In the genomic region with DNA sequence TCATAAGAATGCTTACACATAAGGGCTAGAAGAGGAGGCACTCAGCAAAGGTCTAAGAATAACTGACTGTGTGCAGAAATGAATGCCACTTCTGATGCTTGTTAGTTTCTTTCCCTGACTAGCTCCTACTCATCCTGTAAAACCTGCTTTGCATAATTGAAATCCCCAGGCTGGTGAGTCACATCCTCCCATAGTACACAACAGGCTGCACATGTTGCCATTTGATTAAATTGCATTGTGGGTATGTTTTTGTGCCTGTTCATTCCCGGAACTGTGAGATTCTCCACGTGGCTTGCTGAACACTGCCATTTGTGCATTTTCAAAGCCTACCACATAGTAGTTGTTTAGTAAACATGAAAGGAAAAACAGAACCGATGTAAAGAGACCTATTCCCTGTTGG, we compare ENCODE assay signal across 16 mouse cellular contexts.
DNase-seq lines count a peak whose midpoint lies in the region; ATAC-seq and TF ChIP-seq lines count a peak whose summit lies in the region.
"Had no signal": no experiment of that assay in that cellular context is flagged by ENCODE, and none has a peak within 500 bp of the region (broad histone marks: within the 10 kb centered on the region; RNA-seq: fewer than 3 reads in every experiment).

No protein-coding gene starts in this region.

- H3K36me3 ChIP-seq in forebrain, postnatal 0 days (ENCODE audit: insufficient read depth), result no peaks in the 10 kb centered on the region
- no peaks in the 10 kb centered on the region for H3K36me3 ChIP-seq in forebrain, embryonic 14.5 days (ENCODE audit: control insufficient read depth, insufficient read depth, low read length)
- H3K36me3 ChIP-seq: neural tube, embryonic 15.5 days had no signal

- H3K27ac ChIP-seq in forebrain, postnatal 0 days (ENCODE audit: low read depth, low read length), result no peak overlapping the region
- no peak overlapping the region for H3K27ac ChIP-seq in forebrain, embryonic 14.5 days (ENCODE audit: low read depth, low read length)
- H3K27ac ChIP-seq: layer of hippocampus, adult 2 months; neural tube, embryonic 15.5 days had no signal

- peak; percentile 32; the same call in 1 of the 2 replicates for ATAC-seq in forebrain, postnatal 0 days
- no peak for ATAC-seq in forebrain, embryonic 14.5 days
- no peak for ATAC-seq in cerebellum, adult (ENCODE audit: insufficient number of reproducible peaks, low FRiP score, low TSS enrichment)
- ATAC-seq: hindbrain, embryonic 16.5 days had no signal

- no peak overlapping the region for H3K4me3 ChIP-seq in forebrain, postnatal 0 days (ENCODE audit: low read depth, low read length)
- H3K4me3 ChIP-seq in forebrain, embryonic 14.5 days (ENCODE audit: low read depth, low read length), result no peak overlapping the region
- H3K4me3 ChIP-seq: layer of hippocampus, adult 2 months; neural tube, embryonic 15.5 days had no signal

- H3K4me1 ChIP-seq in forebrain, postnatal 0 days (ENCODE audit: insufficient read depth), result no peaks in the 10 kb centered on the region
- H3K4me1 ChIP-seq in forebrain, embryonic 14.5 days (ENCODE audit: control insufficient read depth, insufficient read depth, low read length), result no peaks in the 10 kb centered on the region
- H3K4me1 ChIP-seq: neural tube, embryonic 15.5 days had no signal

- no peak overlapping the region for H3K4me2 ChIP-seq in forebrain, postnatal 0 days (ENCODE audit: low read depth)
- H3K4me2 ChIP-seq in forebrain, embryonic 14.5 days (ENCODE audit: low read length), result no peak overlapping the region
- H3K4me2 ChIP-seq: lung, embryonic 14.5 days; neural tube, embryonic 15.5 days had no signal

- intact Hi-C loops in gastrocnemius, postnatal 36 days (cut with DNase I), result no loop called here

- H3K9me3 ChIP-seq in forebrain, postnatal 0 days (ENCODE audit: low read length), result no peaks in the 10 kb centered on the region
- no peaks in the 10 kb centered on the region for H3K9me3 ChIP-seq in forebrain, embryonic 14.5 days (replicated peaks; ENCODE audit: control insufficient read depth, low read length)
- H3K9me3 ChIP-seq: neural tube, embryonic 15.5 days had no signal

- no peak for TF ChIP-seq CTCF in forebrain, postnatal 0 days (IDR thresholded peaks at IDR 0.05; ENCODE audit: low read depth)

- no peaks in the 10 kb centered on the region for H3K27me3 ChIP-seq in forebrain, postnatal 0 days (ENCODE audit: insufficient read depth, low read length)
- no peaks in the 10 kb centered on the region for H3K27me3 ChIP-seq in forebrain, embryonic 14.5 days (replicated peaks; ENCODE audit: control insufficient read depth, insufficient read depth, low read length)
- H3K27me3 ChIP-seq: neural tube, embryonic 15.5 days had no signal

- H3K9ac ChIP-seq in forebrain, postnatal 0 days, result no peak overlapping the region
- no peak overlapping the region for H3K9ac ChIP-seq in forebrain, embryonic 14.5 days (ENCODE audit: low read length)
- H3K9ac ChIP-seq: lung, embryonic 14.5 days; neural tube, embryonic 15.5 days had no signal

- DNase-seq in forebrain, postnatal 0 days, result no peak
- no peak for DNase-seq in forebrain, embryonic 14.5 days (ENCODE audit: low spot score)
- peak; percentile 54 for DNase-seq in right cerebral cortex, adult 18-20 months
- DNase-seq in right cerebral cortex, postnatal 4 days, result no peak
- DNase-seq in fibroblast of lung, adult 2 months (ENCODE audit: low read depth), result peak; percentile 53
- no peak for DNase-seq in gastrocnemius, postnatal 36 days
- DNase-seq in lung, postnatal 25 days (ENCODE audit: low spot score), result no peak
- DNase-seq: B cell, adult 2 months; cerebellum, adult 11 months; kidney, adult 9 months; lung, embryonic 14.5 days; thymus, postnatal 25 days had no signal

- WGBS in forebrain, postnatal 0 days, result 50% methylated on average over 3 of the region's 3 CpGs
- 71% methylated on average over 3 of the region's 3 CpGs for WGBS in forebrain, embryonic 14.5 days

Comparison
In these comparisons a context has a peak if more than half of its experiments do, and no peak if none do; other contexts are left out.
1. DNase-seq: peak in right cerebral cortex, adult 18-20 months (single experiment) and fibroblast of lung, adult 2 months (single experiment); none in forebrain, postnatal 0 days (single experiment), forebrain, embryonic 14.5 days (single experiment), right cerebral cortex, postnatal 4 days (single experiment), gastrocnemius, postnatal 36 days (0 of 2) and lung, postnatal 25 days (single experiment).